ENCODE assay signal across 16 mouse cellular contexts in genomic region chr2:117660217-117660924, GRCm38 (mm10).
"Had no signal": no experiment of that assay in that cellular context is flagged by ENCODE, and none has a peak within 500 bp of the region (broad histone marks: within the 10 kb centered on the region; RNA-seq: fewer than 3 reads in every experiment).

No protein-coding gene starts in this region.

- ATAC-seq: liver, postnatal 0 days; midbrain, embryonic 13.5 days; midbrain, embryonic 15.5 days had no signal

- H3K4me3 ChIP-seq: liver, embryonic 13.5 days; liver, embryonic 15.5 days; megakaryocyte, embryonic 14.5 days; midbrain, embryonic 13.5 days; midbrain, embryonic 15.5 days; neural tube, embryonic 12.5 days; stomach, embryonic 15.5 days had no signal

- H3K27ac ChIP-seq: liver, embryonic 13.5 days; liver, embryonic 15.5 days; macrophage; midbrain, embryonic 13.5 days; midbrain, embryonic 15.5 days; neural tube, embryonic 12.5 days; stomach, embryonic 15.5 days; stomach, postnatal 0 days had no signal

- H3K9ac ChIP-seq: liver, embryonic 13.5 days; liver, embryonic 15.5 days; liver, postnatal 0 days; midbrain, embryonic 13.5 days; midbrain, embryonic 15.5 days; neural tube, embryonic 12.5 days; stomach, embryonic 15.5 days had no signal

- H3K4me1 ChIP-seq: liver, embryonic 13.5 days; liver, embryonic 15.5 days; megakaryocyte, embryonic 14.5 days; midbrain, embryonic 13.5 days; midbrain, embryonic 15.5 days; neural tube, embryonic 12.5 days; stomach, embryonic 15.5 days had no signal

- H3K9me3 ChIP-seq: liver, embryonic 13.5 days; liver, embryonic 15.5 days; megakaryocyte, embryonic 14.5 days; midbrain, embryonic 13.5 days; midbrain, embryonic 15.5 days; neural tube, embryonic 12.5 days; stomach, embryonic 15.5 days had no signal

- DNase-seq: liver; liver, embryonic 13.5 days; liver, postnatal 0 days; right cerebral cortex, postnatal 14 days; thymus, adult 2 months; thymus, postnatal 25 days; thymus, postnatal 4 days had no signal

- H3K4me2 ChIP-seq: liver, embryonic 13.5 days; liver, embryonic 15.5 days; midbrain, embryonic 11.5 days; midbrain, embryonic 13.5 days; midbrain, embryonic 15.5 days; neural tube, embryonic 12.5 days; stomach, embryonic 15.5 days had no signal

- H3K36me3 ChIP-seq: liver, embryonic 13.5 days; liver, embryonic 15.5 days; midbrain, embryonic 13.5 days; midbrain, embryonic 15.5 days; neural tube, embryonic 12.5 days; stomach, embryonic 15.5 days had no signal

- H3K27me3 ChIP-seq: liver, embryonic 13.5 days; liver, embryonic 15.5 days; midbrain, embryonic 13.5 days; midbrain, embryonic 15.5 days; neural tube, embryonic 12.5 days; stomach, embryonic 15.5 days had no signal
